Mouse (Mus musculus) kidney, embryonic 15.5 days (tissue): ENCODE measurements at regions not wholly inside any gene's neighbourhood (a gene's known extent, or its start where the extent isn't known, plus 50 kb on each side); places are given as distances from the start of the nearest gene placed in this dataset.

ENCODE experiments used
- ATAC-seq: fragments of 200-750 bp; cut with Nextera tagmentation; replicated peaks from 2 replicates; pipeline ENCODE4 v1.8.0; 2017; ENCODE audit warnings: moderate TSS enrichment; ENCODE audit not compliant: low FRiP score
- H3K27ac ChIP-seq: fragments of 300-500 bp; sonication (generic); 2 replicates; pipeline ENCODE4 v1.5.1; 2015; ENCODE audit warnings: mild to moderate bottlenecking, inconsistent platforms
- H3K27me3 ChIP-seq: fragments of 300-500 bp; sonication (generic); 2 replicates; pipeline ENCODE4 v1.6.1; 2015; ENCODE audit warnings: inconsistent platforms
- H3K36me3 ChIP-seq: fragments of 300-500 bp; sonication (generic); 2 replicates; pipeline ENCODE4 v1.6.1; 2015; ENCODE audit warnings: inconsistent platforms
- H3K4me1 ChIP-seq: fragments of 300-500 bp; sonication (generic); 2 replicates; pipeline ENCODE4 v1.6.1; 2015; ENCODE audit warnings: inconsistent platforms
- H3K4me2 ChIP-seq: fragments of 300-500 bp; sonication (generic); 2 replicates; pipeline ENCODE4 v1.6.1; 2015; ENCODE audit warnings: moderate library complexity, mild to moderate bottlenecking, inconsistent platforms
- H3K4me3 ChIP-seq: fragments of 300-500 bp; sonication (generic); replicated peaks from 2 replicates; pipeline ENCODE4 v1.5.1; 2015; ENCODE audit warnings: mild to moderate bottlenecking, inconsistent platforms
- H3K9ac ChIP-seq: fragments of 300-500 bp; sonication (generic); 2 replicates; pipeline ENCODE4 v1.6.1; 2015; ENCODE audit warnings: mild to moderate bottlenecking, inconsistent platforms
- H3K9me3 ChIP-seq: fragments of 300-500 bp; sonication (generic); replicated peaks from 2 replicates; pipeline ENCODE4 v1.6.1; 2016; ENCODE audit warnings: inconsistent platforms
- WGBS: fragments of 180-500 bp; shearing (Covaris S2); methylation state at CpG from one replicate; pipeline ENCODE4 v1.1.7; 2015; ENCODE audit warnings: mixed read lengths; 5-methylcytosine and 5-hydroxymethylcytosine counted together

DNA sequence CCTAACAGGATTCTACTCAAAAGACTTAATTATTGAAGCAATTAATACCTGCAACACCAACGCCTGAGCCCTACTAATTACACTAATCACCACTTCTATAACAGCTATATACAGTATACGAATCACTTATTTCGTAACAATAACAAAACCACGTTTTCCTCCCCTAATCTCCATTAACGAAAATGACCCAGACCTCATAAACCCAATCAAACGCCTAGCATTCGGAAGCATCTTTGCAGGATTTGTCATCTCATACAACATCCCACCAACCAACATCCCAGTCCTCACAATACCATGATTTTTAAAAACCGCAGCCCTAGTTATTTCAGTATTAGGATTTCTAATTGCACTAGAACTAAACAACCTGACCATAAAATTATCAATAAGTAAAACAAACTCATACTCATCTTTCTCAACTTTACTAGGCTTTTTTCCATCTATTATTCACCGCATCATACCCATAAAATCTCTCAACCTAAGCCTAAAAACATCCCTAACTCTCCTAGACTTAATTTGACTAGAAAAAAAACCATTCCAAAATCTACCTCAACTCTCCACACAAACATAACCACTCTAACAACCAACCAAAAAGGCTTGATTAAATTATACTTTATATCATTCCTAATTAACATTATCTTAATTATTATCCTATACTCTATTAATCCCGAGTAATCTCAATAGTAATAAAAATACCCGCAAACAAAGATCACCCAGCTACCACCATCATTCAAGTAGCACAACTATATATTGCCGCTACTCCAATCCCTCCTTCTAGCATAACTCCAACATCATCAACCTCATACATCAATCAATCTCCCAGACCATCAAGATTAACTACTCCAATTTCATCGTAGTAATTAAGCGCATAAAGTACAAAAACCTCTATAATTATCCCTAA, 830.9 kb upstream of the Tyrp1 start:
- H3K4me2 ChIP-seq: no peak overlapping the region
- ATAC-seq: peak; percentile 100
- no peaks in the 10 kb centered on the region for H3K9me3 ChIP-seq
- WGBS: 91% methylated on average over 14 of the region's 14 CpGs
- H3K4me3 ChIP-seq: no peak overlapping the region
- no peaks in the 10 kb centered on the region for H3K36me3 ChIP-seq
- H3K27ac ChIP-seq: no peak overlapping the region
- no peak overlapping the region for H3K9ac ChIP-seq
- H3K27me3 ChIP-seq: no peaks in the 10 kb centered on the region
- no peaks in the 10 kb centered on the region for H3K4me1 ChIP-seq

DNA sequence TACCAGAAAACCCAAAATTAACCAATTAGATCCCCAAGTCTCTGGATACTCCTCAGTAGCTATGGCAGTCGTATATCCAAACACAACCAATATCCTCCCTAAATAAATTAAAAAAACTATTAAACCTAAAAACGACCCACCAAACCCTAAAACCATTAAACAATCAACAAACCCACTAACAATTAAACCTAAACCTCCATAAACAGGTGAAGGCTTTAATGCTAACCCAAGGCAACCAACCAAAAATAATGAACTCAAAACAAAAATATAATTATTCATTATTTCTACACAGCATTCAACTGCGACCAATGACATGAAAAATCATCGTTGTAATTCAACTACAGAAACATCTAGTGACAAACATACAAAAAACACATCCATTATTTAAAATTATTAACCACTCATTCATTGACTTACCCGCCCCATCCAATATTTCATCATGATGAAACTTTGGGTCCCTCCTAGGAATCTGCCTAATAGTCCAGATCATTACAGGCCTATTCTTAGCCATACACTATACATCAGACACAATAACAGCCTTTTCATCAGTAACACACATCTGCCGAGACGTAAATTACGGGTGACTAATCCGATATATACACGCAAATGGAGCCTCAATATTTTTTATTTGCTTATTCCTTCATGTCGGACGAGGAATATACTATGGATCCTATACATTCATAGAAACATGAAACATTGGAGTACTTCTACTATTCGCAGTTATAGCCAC, 830.1 kb upstream of the Tyrp1 start:
- Histone ChIP-seq H3K4me3 (no peak overlapping the region), H3K4me2 (no peak overlapping the region), H3K27me3 (no peaks in the 10 kb centered on the region), H3K27ac (no peak overlapping the region), H3K9ac (no peak overlapping the region), H3K9me3 (no peaks in the 10 kb centered on the region), H3K4me1 (no peaks in the 10 kb centered on the region), H3K36me3 (no peaks in the 10 kb centered on the region)
- 85% methylated on average over 13 of the region's 13 CpGs for WGBS
- ATAC-seq: peak; percentile 95

DNA sequence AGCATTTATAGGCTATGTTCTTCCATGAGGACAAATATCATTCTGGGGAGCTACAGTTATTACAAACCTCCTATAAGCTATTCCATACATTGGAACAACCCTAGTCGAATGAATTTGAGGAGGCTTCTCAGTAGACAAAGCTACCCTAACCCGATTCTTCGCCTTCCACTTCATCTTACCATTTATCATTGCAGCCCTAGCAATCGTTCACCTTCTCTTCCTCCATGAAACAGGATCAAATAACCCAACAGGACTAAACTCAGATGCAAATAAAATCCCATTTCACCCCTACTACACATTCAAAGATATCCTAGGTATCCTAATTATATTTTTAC, 829.6 kb upstream of the Tyrp1 start:
- no peaks in the 10 kb centered on the region for H3K36me3 ChIP-seq
- H3K27ac ChIP-seq: no peak overlapping the region
- no peak overlapping the region for H3K9ac ChIP-seq
- H3K27me3 ChIP-seq: no peaks in the 10 kb centered on the region
- WGBS: 89% methylated on average over 4 of the region's 4 CpGs
- H3K4me2 ChIP-seq: no peak overlapping the region
- H3K4me3 ChIP-seq: no peak overlapping the region
- no peaks in the 10 kb centered on the region for H3K9me3 ChIP-seq
- ATAC-seq: no peak
- no peaks in the 10 kb centered on the region for H3K4me1 ChIP-seq

DNA sequence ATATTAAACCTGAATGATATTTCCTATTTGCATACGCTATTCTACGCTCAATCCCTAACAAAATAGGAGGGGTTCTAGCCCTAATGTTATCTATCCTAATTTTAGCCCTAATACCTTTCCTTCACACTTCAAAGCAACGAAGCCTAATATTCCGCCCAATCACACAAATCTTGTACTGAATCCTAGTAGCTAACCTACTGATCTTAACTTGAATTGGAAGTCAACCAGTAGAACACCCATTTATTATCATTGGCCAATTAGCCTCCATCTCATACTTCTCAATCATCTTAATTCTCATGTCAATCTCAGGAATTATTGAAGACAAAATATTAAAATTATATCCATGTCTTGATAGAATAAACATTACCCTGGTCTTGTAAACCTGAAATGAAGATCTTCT, 829.1 kb upstream of the Tyrp1 start:
- H3K9ac ChIP-seq: no peak overlapping the region

DNA sequence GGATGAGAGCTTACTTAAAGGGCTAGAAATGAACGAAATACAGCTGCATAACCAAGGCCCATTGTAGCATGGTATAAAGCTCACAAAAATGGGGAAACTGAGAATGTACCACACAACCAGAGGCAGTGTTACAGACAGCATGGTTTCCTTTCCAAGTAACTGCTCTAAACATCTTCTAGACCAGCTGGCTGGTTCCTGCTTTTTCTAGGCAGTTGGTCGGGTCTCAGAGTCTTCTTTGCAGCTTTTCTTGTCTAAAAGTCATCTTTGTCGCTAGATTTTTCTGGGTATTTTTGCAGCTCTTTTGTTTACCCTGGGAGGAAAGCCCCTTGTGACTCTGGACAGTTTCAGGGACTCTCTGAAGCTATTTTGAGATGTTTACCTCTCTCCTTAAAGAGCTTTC, 806.0 kb upstream of the Tyrp1 start:
- WGBS: 67% methylated on average over 3 of the region's 3 CpGs
- no peak for ATAC-seq

More for the DNA sequence above, 829.1 kb upstream of the Tyrp1 start:
- Histone ChIP-seq H3K27ac (no peak overlapping the region), H3K4me2 (no peak overlapping the region), H3K27me3 (no peaks in the 10 kb centered on the region), H3K36me3 (no peaks in the 10 kb centered on the region), H3K4me3 (no peak overlapping the region), H3K9me3 (no peaks in the 10 kb centered on the region), H3K4me1 (no peaks in the 10 kb centered on the region)
- ATAC-seq: no peak
- 92% methylated on average over 4 of the region's 4 CpGs for WGBS

DNA sequence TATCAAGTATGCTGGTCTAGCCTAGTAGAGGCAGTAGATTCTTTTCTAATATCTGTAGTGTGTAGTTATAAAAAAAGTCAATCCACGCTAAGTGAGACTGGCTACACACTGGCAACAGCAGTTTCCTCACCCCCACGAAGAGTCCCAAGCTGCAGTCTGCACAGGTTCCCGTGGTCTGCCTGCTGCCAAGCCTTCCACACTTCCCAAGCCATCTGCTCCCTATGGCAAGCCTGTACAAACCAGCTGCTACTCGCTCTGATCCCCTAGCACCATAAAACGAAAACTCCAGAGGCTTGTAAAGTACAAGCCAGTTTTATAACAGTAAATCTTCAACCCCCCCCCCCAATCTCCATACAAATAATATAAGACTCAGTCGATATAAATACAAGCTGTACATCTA, 786.0 kb upstream of the Tyrp1 start:
- no peak overlapping the region for H3K4me2 ChIP-seq
- no peaks in the 10 kb centered on the region for H3K4me1 ChIP-seq
- no peaks in the 10 kb centered on the region for H3K27me3 ChIP-seq
- no peak overlapping the region for H3K9ac ChIP-seq
- H3K27ac ChIP-seq: no peak overlapping the region
- H3K36me3 ChIP-seq: no peaks in the 10 kb centered on the region
- 73% methylated on average over 6 of the region's 6 CpGs for WGBS
- ATAC-seq: no peak
- H3K9me3 ChIP-seq: no peaks in the 10 kb centered on the region
- H3K4me3 ChIP-seq: no peak overlapping the region

More for the DNA sequence above, 806.0 kb upstream of the Tyrp1 start:
- Histone ChIP-seq H3K4me3 (no peak overlapping the region), H3K27ac (no peak overlapping the region), H3K9ac (no peak overlapping the region), H3K4me1 (no peaks in the 10 kb centered on the region), H3K9me3 (no peaks in the 10 kb centered on the region), H3K36me3 (no peaks in the 10 kb centered on the region), H3K4me2 (no peak overlapping the region), H3K27me3 (no peaks in the 10 kb centered on the region)
